Comparison of ENCODE assay signal across 12 mouse cellular contexts in genomic region chr1:184873910-184874309, GRCm38 (mm10). TPM values are rescaled to one million over a fixed set of nuclear protein-coding genes. Genes with fewer than 3 reads are reported as not detected.
"Had no signal": no experiment of that assay in that cellular context is flagged by ENCODE, and none has a peak within 500 bp of the region (broad histone marks: within the 10 kb centered on the region; RNA-seq: fewer than 3 reads in every experiment).

No protein-coding gene starts in this region.

- DNase-seq: kidney, adult 11 months; lung, adult 2 months; lung, postnatal 36 days; thymus, postnatal 4 days had no signal

- H3K4me3 ChIP-seq: layer of hippocampus, adult 2 months; limb, embryonic 12.5 days; midbrain, embryonic 13.5 days had no signal

- H3K27ac ChIP-seq: kidney, postnatal 0 days; layer of hippocampus, adult 2 months; limb, embryonic 12.5 days; liver, embryonic 14.5 days; midbrain, embryonic 13.5 days; stomach, postnatal 0 days had no signal

- H3K36me3 ChIP-seq: limb, embryonic 12.5 days; midbrain, embryonic 13.5 days had no signal

- ATAC-seq: lung, postnatal 0 days; midbrain, embryonic 13.5 days had no signal

- H3K4me1 ChIP-seq: midbrain, embryonic 13.5 days had no signal

- H3K4me2 ChIP-seq: limb, embryonic 12.5 days; midbrain, embryonic 13.5 days had no signal

- H3K9me3 ChIP-seq: limb, embryonic 12.5 days; midbrain, embryonic 13.5 days had no signal

- H3K27me3 ChIP-seq: limb, embryonic 12.5 days had no signal

- H3K9ac ChIP-seq: limb, embryonic 12.5 days; liver, embryonic 14.5 days; midbrain, embryonic 13.5 days had no signal

RNA-seq across cellular contexts. Expression of gene C130074G19Rik, which starts 9.1 kb away (rescaled TPM):
- total RNA-seq: megakaryocyte progenitor cell, adult 5-6 weeks had no signal
